Mouse (Mus musculus): ENCODE measurements at regions not wholly inside any gene's neighbourhood (a gene's known extent, or its start where the extent isn't known, plus 50 kb on each side); places are given as distances from the start of the nearest gene placed in this dataset.

DNA sequence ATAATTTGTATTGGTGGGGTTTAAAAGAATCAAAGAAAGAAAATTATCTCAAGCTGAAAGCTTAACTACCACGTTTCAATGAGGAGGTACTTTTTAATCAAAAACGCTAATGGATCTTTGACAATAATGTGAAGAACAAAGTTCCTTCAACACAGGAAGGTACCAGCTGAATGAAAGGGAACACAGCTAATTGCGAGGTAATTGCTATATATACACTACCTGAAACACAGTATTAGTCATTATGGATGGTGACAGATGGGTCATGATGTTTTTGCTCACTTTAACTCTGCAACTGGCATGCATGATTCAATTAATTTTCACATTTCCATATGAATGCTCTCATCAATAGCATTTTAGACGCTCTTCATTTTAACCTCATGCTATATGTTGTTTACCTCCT is 470.3 kb upstream of the C030005K15Rik start:
- TF ChIP-seq ZC3H11A (IDR thresholded peaks at IDR 0.05; ENCODE audit: borderline replicate concordance, low read depth, low read length): no peak
- TF ChIP-seq ZNF384 (IDR thresholded peaks at IDR 0.05; ENCODE audit: low read depth, low read length): no peak
- no peak for TF ChIP-seq CHD2 (IDR thresholded peaks at IDR 0.05; ENCODE audit: low read depth, low read length)
- no peak for TF ChIP-seq HCFC1 (IDR thresholded peaks at IDR 0.05; ENCODE audit: borderline replicate concordance, insufficient read depth, low read length)
